Mouse (Mus musculus) spleen, postnatal 14 days (tissue): ENCODE measurements around the gene Spg21.

Experiments used
- DNase-seq, 2 experiments: peaks; one replicate each; pipeline ENCODE4 v3.0.0; 2021 to 2022; ENCODE audit warnings: low spot score in 2 of 2

The Spg21 gene

GRCm38 (mm10) chr9:65535789-65536469 lies 75.2 kb downstream of the Spg21 start:
- DNase-seq = peak in 1 of 2 experiments; percentile 5

- no peak for DNase-seq
Measured at GRCm38 (mm10) chr9:65536491-65536890, 75.7 kb downstream of the Spg21 start.
